Mouse (Mus musculus) layer of hippocampus, adult 9-10 months (tissue): ENCODE data around the gene Spata31d1a.
"Not testable (repeated sequence)": the region's sequence is repeated elsewhere in the genome, so short reads cannot be mapped to it uniquely, and the experiment has no call there.

ENCODE experiments used
- DNase-seq: peaks from one replicate; pipeline ENCODE4 v3.0.0; 2022; ENCODE audit warnings: low spot score

Spata31d1a gene

DNA sequence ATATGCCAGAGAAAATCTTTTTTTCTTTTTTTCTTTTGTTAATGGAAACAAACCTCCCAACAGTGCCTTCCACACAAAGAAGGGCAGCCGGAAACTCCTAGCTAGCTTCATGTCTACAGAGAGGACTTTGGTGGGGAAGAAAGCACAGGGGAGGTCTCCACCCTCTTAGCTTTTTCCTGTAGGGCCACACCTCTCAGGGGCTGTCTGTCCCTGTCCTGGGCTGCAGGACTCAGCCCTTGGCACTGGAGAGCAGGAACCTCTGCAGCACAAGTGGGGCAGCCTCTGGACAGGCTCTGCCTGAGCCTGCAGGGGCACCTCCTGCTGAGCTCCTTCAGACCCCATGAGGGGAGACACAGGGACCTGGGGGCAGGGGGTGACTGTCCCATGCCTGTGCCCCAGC lies 10.0 kb downstream of the Spata31d1a start:
- not testable (repeated sequence) for DNase-seq

DNA sequence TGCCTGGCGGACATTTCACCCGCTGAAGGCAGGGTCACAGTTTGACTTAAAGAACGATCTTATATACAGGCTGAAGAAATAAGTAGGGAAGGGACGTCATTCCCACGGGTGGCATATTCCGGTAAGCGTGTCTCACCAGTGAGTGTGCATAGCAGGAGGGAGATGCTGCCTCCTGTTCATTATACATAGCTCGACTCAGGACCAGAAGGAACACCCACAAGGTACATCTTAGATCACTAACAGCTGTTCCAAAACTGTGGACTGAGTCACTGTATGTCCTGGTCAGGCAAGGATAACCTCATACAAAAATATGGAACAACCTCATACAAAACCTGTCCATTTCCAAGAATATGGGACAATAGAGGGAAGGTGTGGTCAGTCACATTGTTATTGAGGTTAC lies 11.0 kb downstream of the Spata31d1a start:
- DNase-seq: no peak

DNA sequence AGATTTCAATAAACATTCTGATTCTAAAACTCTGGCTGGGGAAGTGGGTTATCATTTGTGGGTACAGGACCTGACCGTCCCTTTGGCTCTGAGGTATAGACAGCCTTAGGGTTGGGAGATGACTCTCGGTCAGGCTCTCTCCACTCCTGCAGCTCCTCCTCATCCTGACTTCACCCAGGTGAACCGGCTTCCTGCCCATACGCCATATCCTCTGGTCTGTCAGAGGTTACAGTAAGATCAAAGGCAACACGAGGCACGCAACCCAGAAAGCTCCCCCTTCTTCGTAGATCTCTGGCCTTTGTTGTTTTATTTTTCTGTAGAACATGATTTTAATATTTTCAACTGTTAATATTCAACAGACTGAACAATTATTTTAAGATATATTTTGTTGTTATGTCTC lies 14.3 kb downstream of the Spata31d1a start:
- no peak for DNase-seq

DNA sequence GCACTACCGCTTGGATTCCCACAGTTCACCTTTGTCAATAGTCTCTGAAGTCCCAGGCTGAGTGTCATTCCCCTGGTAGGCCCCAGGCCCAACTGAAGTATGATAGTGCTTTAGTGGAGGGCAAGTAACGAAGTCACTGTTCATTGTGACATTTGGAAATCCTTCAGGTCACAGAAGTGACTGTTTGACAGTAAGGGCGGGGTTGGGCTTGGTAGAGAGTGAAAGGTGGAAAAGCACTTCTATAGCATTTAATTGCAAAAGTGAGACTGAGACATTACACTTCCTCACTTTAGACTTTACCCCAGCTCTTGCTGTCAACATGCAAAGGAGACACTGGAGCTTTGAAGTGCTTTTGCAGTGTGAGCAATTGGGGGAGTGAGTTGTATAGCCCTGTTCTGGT lies 16.1 kb downstream of the Spata31d1a start, which contains the start of gene 4921517D22Rik:
Gene 4921517D22Rik, minus strand, starts transcription at position 101 of the 400 bp plus-strand sequence.
- DNase-seq: no peak

DNA sequence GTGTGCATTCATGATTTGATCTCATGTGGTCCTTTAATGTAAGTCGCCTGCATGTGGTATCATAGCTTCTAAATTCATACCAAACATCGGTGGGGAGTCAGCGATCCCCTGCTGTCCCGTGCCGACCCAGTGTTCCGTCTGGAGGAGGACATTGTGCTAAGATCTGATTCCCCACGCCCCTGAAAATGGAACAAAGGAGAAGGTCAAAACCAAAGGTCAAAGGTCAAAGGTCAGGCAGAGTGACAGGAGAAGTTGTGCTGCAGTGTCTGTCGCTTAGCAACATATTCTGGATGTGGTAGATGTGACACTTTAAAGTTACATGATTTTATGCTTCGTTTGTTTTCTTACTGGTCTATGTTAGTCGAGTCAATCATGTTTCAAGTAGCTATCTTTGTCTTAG lies 18.7 kb downstream of the Spata31d1a start:
- no peak for DNase-seq

DNA sequence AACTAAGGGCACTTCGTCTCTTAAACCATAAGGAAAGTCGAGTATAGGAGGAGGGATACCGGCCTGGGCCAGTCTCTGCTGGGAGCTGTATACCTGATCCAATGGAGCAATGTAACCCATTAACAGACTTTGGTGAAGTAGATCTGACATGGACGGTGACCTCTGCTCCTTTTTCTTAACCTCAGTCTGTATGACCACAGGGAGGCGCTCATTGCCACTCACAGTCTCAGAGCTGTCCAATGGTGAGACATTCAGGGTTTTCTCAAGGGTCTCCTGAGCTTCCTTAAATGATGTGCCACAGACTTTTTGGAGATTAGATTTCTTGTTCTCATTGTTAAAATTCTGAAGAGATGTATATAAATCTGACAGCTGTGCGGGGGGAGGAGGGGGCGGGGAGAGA lies 19.6 kb downstream of the Spata31d1a start:
- no peak for DNase-seq

DNA sequence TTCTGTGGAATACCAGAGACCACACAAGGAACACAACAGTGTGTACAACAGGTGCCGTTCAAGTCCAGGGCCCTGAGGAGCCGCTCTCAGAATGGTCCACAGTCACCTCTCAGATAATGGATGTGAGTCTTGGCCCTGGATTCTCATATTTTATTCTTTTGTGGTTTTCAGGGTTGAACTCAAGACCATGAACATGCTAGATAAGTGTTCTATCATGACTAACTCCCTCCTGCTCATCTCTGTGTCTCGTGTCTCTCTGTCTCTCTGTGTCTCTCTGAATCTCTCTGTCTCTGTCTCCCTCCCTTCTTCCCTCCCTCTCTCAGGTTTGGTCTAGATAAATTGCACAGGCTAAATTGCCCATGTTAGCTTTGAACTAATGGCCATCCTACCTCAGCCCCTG lies 20.3 kb downstream of the Spata31d1a start:
- DNase-seq: no peak

DNA sequence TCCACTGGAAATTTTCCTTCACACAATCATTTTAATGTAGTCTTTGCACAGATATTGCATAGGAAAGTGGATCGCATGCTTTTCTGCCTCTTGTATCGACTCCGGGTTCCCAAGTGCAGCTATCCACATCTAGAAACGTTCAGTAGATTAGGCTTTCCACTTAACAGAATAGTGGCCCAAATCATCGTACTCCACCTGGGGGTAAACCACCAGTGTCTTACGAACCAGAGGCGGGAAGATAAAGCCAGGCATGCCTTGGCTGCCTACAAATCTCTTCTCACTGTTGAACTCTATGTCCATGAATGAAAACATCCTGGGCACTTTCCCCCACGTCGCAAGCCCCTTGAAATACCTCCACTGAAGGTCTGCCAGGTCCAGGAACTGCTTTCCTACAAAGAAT lies 20.8 kb downstream of the Spata31d1a start:
- DNase-seq: no peak

DNA sequence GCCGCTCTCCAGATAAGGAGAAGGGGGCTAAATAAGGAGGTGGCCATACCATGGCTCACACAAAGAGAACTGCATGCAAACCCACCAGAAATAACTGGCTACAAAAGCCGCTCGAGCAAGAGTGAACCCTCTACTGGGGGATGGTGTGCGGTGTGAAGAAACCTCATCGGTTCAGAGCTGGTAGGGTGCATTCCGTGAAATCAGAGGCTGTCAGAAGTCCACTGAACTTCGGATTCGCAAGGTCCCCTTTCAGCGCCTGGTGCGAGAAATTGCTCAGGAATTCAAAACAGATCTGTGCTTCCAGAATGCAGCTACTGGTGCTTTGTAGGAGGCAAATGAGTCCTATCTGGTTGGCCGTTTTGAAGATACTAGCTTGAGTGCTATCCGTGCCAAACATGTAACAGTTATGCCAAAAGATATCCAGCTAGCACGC lies 21.8 kb downstream of the Spata31d1a start:
- DNase-seq: no peak

DNA sequence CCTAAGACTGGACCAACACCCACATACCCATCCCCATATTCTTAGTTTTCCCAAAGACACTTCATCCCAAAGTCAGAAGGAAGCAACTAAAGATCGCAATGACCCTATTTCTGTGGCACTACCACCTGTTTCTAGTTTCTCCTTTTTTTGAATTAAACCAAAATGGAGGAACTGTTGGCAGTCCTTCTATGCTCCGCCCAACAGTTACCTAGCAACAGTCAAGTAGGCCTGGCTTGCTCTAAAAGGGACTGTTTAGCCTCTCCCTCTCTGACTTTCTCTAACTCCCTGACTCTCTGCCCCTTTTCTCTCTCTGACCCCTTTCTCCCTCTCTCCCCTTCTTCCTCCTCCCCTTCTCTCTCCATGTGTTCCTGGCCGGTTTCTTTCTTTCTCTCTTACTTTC lies 24.9 kb downstream of the Spata31d1a start:
- DNase-seq: no peak

DNA sequence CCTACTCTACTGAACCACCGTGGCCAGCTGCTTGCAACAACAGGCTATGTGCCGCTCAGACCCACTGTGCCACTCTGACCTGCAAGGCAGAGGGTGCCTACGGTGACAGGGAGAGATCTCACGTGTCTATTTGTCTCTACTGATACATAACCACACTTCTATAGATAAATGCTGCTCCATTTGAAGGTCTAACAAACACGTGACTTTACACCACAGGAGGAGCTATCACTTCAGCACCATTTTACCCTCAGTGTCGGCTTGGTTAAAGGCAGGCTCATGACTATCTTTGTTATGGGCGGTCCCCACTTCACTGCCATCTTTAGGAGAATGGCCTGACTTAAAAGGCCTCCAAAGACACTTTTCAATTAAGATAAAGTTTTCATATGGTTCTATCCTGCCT lies 27.5 kb downstream of the Spata31d1a start:
- no peak for DNase-seq

DNA sequence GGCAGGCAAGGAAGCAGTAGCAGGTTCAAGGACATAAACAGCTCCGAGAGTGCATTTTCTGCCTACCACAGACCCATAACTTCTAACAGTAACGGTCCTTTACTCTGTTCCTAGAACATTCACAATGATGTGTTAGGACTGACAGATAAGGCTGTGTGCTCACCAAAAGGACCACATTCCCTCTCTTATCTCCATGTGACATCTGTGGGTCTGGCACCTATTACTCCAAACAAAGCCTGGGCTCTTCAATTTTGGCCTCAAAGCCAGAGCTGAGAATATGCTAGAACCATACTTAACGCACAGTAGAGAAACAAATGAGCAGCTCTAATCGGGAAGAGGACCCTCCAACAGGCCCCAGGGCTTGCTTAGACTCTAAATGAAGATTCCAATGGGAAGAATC lies 30.2 kb downstream of the Spata31d1a start:
- no peak for DNase-seq

DNA sequence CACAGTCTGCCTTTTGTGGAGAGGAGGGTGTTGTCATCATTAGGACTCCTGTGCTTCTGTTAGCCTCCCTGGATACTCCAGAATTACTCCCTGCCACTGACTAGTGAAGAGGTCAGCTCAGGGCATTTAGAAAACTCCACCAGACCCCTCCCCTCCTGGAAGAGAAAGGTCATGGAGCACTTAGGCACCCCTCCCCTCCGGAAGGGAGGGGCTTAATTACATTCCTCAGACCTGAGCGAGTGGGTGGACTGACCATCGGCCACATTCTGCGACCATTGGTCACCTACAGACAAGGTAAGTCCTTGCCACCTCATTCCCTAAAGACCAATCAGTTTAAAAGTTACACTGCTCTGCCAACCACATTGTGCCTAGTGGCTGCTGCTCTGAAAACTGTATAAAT lies 30.8 kb downstream of the Spata31d1a start:
- no peak for DNase-seq

DNA sequence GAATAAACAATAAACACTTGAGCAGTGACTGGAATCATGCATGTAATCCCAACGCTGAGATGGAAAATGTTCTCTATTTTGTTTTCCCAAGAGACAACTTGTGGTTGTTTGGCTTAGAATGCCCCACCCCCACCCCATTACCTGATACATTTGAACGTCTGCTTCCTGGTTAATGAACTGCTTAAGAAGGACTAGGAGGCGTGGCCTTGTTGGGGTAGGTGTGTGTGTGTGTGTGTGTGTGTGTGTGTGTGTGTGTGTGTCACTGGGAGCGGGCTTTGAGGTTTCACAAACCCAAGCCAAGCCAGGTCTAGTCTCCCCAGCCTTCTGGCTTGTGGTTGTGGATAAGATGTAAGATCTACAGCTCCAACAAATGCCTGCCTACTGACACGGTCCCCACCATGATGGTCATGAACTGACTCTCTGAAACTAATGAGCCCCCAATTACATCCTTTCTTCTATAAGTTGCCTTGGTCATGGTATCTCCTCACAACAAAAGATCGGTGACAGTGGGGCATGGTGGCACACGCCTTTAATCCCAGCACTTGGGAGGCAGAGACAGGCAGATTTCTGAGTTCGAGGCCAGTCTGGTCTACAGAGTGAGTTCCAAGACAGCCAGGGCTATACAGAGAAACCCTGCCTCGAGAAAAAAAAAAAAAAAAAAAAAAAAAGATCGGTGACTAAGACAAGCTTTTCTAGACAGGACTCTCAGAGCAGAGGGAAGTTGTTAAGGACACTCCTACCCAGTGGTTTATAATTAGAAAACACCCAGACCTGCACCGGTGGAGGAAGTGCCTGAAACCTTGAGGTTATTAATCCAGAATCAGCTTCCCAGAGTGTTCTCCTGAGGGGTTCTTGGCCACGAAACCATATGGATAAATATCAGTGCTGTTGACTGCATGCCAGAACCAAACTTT lies 33.6 kb downstream of the Spata31d1a start:
- DNase-seq: no peak

DNA sequence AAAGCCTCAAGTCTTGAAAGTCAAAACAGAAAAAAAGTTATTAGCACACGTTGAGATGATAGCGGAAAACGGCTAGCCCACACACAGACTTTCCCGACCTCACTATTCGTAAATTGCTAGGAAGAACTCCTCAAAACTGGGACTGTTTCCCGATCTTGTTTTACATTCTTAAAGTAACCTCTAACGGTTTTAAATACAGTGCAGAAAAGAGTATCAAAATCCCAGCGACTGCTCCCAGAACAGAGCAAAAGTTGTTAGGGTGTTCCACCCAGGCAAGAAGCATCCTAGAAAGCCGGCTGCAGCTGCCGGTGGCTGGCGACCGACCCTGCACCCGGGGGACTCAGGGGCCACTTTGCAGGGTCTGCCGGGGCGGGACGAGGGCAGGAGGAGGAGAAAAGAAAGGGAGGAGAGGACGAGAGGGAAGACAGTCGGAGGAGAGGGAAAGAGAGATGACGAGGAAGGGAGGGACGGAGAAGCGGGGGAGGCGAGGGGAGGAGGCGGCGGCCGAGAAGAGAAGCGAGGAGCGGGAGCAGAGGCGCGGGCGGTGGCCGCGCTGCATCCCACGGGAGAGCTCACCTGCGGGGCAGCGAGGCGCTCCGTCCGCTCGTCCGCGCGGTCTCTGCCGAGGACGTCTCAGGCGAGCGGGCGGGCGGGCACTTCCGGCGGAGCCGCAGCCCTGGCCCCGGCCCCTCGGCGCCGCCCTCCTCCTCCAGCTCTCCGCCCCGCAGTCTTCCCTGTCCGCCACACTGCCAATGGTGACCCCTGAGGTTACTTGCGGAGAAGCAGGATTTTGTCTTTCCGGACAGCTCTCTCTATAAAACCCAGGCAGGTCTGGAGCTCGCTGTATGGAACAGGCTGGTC lies 34.7 kb downstream of the Spata31d1a start, which contains the start of gene Golm1:
Gene Golm1, minus strand, starts transcription at position 661 of the 861 bp plus-strand sequence.
- DNase-seq: no peak

DNA sequence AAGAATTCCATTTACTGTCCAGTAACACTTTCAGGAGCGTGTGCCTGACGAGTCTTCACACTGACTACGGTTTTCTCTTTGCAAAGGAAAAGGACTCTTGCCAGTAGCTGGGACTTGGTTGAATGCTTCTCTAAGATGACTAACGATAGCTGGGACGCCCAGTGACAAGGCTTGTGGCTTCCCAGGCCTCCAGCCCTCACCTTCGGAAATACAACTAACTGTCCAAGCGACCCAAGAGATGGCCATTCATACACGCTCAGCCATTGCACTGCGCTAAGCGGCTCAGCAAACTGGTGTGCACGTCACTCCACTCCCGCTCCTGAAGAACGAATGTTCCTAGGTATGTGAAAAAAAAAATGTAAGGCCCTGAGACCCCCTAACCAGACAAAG lies 35.4 kb downstream of the Spata31d1a start:
- DNase-seq: no peak

DNA sequence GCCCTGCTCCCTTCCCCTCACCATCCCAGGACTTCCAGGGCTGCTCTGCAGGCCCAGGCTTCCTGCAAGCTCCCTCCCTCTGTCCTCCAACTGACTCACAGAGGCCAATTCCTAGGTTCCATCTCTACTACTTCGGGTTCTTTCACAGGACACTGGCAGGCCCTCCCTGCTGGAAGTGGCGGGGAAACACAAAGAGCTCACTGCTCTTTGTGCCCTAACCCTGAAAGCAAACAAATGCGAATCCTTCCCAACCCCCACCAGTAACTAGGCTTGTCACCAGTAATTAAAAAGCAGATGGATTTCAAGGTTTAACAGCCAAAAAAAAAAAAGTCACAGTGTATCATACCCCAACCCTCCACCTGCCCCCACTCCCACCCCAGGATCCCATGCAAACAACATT lies 35.9 kb downstream of the Spata31d1a start:
- no peak for DNase-seq

DNA sequence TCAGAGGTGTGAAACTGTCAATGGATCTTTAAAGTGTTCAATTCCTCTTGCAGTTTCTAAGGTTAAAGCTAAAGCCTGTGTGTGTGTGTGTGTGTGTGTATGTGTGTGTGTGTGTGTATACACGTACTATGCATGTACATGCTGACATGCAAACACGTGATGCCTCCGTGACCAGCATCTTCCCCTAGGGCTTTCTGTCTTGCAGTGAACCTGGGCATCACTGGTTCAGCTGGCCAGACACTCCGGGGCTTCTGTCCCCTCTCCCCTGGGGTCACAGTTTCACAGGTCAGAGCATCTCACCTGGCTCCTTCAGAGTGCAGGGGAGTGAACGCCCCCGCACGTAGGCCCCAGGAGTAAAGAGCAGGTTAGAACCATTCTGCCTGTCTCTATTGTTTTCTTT lies 36.5 kb downstream of the Spata31d1a start:
- no peak for DNase-seq

DNA sequence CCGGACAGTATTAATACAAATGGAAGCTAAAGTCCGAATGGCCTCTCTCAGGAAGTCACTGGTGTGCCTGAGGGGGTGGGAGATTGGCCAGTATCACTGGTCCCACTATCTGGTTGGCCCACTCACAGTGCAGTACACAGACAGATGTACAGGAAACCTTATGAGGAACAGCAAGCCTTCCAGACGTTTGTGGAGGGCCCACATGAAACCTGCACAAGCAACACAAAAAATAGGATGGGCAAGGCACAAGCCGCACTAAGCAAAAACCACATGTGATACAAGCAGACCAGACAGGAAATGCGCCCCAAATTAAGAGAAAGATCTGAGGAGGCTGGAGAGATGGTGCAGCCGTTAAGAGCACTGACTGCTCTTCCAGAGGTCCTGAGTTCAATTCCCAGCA lies 37.9 kb downstream of the Spata31d1a start:
- DNase-seq: no peak

DNA sequence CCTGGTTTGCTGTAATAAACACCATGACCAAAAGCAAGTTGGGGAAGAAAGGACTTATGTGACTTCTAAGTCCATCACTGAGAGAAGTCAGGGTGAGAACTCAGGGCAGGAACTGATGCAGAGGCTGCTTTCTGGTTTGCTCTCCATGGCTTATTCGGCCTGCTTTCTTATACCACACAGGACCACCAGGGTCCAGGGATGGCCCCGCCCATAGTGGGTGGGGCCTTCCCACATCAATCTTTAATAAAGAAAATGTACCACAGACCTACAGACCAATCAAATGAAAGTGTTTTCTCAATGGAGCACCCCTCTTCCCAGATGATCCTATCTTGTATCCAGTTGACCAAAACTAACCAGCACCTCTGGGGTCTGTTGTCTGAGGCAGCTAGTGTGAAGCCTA lies 38.6 kb downstream of the Spata31d1a start:
- no peak for DNase-seq

DNA sequence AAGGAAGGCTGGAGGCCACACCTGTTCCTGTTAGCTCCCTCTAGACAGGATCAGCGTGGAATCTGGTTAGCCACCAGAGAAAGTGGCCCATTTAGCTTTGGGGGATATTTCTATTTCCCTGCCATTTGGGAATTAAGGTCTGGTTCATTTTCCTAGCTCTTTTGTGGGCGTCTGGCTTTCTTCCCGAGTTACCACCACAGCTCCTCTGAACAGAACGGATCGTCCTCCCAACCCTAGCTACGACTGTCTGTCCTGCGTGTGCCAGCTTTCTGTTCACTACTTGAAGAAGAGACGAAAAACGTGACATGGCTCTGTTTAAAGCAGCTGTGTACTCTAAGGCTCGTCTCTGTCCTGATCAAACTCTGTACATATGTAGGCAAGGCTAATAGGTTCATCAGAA lies 40.2 kb downstream of the Spata31d1a start:
- no peak for DNase-seq

DNA sequence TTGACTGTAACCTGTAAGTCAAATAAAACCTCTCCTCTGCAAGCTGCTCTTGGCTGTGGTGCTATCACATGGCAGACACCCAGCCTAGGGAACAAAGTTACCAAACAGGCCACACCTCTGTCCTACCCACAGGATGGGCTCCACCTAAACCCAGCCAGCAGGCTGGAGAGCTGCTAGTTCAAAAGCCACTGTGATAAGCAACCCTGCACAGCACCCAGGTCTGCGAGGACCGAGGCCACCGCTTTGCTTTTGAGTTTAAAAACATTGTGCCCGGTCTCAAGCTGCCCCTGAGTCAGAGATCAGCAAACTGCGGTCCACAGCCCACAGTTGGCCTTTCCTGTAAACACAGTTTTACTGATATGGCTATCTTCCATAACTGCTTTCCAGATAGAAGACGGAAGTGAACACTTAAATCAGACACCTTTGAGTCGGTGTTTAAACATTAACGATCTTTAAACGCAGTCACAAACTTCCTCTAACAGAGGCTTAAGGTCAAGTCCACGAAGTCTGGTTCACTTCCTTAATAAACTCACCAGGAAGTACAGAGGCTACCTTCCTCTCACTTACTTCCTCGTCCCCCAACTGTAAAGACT lies 41.5 kb downstream of the Spata31d1a start:
- no peak for DNase-seq

DNA sequence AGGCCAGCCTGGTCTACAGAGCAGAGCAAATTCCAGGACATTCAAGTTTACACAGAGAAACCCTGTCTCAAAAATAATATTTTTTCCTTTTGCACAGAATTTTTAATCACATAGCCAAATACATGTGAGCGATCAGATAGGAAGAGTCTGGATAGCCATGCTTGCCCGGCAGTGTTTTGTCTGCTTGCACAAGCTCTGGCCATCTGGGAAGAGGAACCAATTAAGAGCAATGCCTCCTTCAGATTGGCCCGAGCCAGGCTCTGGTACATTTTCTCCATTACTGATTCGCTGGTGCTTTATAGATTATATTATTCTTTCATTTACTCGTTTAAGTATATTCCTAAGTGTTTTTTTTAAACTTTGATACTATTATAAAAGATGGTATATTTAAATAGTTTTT lies 42.4 kb downstream of the Spata31d1a start:
- no peak for DNase-seq
